Mouse (Mus musculus): Measurements from ENCODE around the gene Msmp.
"Not testable (repeated sequence)": the region's sequence is repeated elsewhere in the genome, so short reads cannot be mapped to it uniquely, and the experiment has no call there.

The Msmp gene

DNA sequence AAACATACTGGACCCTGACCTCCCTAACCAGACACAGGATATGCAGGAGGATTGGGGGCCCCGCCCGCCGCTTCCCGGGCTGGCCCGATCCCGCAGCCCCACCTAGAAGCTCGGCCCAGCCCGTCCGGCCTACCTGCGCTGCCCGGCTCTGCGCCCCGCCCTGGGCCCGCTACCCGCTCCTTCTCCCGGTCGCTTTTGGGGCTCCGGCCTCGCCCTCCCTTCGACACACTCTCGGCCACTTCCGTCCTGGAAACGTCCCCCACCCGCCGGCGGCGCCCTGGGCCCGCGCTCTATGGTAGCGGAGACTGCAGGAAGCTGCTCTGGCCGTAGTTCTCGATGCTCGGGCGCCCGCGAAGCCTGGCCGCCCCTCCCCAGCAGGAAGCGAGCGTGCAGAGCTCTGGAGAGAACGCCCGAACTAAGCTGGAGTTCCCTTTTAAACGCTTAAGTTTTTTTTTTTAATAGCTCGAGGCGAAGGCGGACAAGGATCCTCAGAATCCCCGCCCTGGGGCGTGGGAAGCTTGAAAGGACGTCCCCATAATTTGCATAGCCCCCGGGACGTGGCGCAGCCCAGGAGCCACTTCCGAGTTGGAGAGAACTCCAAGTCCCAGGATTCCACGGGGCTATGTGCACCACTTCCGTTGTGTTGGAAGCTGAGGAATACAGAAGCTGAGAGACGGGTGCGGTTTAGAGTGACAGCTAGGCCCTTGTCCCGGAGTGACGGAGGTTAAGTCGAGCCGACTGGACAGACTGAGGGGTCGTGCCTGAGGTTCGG lies 22.1 kb downstream of the Msmp start, which contains the start of the genes Creb3 and Tln1:
Gene Creb3, plus strand, starts transcription at position 336 of the 772 bp plus-strand sequence.
Gene Tln1, minus strand, starts transcription at position 695 of the 772 bp plus-strand sequence.
- peak; percentile 94 for DNase-seq (ENCODE audit: low spot score)

DNA sequence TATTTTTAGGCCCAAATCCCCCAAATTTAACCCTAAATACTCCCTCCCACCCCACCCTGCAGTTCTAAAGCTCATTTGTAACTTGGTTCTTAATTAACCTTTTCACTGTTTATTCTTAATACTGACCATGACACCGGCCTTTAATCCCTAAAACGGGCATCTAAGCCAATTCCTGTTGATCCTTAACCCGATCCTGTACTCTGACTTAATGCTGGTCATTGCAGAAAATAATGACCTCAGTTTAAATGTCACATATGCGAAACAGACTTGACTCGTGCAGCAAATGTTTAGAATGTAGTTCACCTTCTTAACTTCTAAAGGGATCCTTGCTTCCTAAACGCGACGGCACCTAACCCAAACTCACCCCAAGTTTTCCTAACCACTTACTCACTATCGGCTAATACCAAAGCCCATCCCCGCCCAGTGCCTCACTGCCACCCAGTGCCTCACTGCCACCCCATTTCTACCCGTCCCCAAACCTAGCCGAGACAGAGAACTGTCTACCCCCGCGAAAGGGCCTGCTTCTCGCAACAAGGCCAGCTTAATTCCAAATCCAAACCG lies 22.8 kb downstream of the Msmp start:
- DNase-seq (ENCODE audit: low spot score): no peak

DNA sequence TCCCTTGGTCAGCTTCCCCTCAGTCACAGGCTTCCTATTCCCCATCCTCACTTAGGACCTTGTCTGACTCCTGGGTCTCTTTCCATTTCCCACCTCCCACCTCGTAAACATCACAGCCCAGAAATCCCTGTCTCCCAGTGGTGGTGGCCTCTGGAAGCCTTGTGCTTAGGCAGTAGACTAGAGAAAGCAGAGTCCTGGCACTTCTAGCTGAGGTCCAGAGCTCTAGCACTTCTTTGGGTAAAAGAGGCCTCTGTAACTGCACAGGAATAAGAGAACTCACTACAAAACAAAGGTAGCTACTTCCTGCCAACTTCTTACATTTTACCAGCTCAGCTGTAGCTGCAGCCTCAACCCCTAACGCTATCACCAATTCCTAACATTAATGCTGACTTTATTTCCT lies 23.3 kb downstream of the Msmp start:
- DNase-seq (ENCODE audit: low spot score): no peak

DNA sequence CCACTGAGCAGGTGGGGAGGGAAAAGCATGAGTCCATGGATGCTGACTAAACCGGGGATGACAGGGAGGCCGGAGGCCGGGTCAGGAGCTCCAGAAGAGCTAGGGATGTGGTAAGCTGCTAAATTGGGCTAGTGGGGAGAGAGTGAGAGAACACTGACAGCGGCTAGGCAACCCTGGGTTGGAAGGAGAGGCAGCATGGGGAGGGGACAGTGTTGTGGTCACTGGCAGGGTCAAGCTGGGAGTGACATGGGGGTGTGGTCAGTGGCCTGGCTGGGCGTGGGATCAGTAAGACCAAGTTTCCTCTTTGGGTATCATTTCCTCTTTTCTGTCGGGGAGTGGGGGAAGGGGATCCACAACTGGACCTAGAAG lies 24.1 kb downstream of the Msmp start:
- no peak for DNase-seq (ENCODE audit: low spot score)

DNA sequence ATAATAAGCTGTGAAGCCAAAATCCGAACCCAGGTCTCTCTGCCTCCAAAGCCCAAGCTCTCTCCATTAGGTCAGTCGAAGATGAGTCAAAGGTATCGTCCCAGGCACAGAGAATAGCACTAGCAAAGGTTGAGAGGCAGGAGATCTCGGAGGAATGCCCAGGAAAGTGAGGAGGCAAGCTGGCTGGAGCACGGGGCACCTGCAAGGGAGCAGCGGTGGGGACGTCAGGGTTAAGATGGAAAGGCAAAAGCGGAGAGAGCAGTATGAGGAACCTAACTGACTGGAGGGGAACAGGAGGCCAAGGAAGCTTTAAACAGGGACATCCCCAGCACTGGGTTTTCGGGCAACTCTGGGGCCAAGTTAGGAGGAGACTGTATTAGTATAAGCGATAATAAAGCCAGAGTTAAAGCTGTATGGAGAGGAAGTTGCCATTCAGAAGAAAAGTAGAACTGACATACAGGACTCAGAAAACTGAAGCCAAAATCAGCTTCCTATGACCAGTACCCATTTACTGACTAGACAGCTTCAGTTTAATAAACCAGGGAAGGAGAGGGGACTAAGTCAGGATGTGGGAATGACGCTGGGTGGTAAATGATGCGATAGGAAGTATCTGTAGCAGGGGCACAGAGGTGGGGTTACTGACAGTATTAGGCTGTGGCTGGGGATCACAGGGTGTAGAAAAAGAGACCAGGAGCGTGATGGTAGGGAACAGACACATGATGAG lies 24.6 kb downstream of the Msmp start:
- DNase-seq (ENCODE audit: low spot score): no peak

DNA sequence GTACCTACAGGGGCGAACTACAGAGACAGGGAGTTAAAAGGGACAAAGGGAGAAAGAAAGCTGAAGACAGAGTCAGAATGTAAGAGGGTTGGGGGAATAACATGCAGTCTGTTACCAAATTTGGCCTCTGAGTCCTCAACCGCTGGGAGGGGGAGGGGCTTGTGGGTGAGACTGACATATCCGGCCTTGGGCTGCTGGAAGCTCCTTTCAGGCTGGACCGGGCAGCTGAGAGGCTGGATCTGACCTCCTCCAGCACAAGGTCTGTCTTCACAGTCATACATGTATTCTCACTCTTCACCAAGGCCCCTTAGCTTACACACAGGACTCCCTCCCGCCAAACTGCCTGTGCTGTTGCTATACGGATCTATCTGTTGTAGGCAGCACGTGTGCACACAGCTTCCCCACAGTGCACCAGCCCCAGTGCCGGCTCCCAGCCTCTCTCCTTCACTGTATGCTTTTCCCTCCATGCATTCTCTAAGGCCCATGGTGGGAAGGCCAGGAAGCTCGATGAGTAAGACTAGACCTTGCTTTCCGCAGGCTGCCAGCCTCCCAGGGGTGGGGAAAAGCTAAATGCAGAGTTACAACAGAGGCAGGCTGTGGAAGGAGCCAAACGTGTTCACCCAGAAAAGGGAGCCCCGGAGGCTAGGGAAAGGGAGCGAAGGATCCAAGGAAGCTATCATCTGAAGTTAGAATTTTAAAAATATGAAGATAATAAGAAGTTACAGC lies 25.5 kb downstream of the Msmp start:
- DNase-seq (ENCODE audit: low spot score): peak; percentile 49

DNA sequence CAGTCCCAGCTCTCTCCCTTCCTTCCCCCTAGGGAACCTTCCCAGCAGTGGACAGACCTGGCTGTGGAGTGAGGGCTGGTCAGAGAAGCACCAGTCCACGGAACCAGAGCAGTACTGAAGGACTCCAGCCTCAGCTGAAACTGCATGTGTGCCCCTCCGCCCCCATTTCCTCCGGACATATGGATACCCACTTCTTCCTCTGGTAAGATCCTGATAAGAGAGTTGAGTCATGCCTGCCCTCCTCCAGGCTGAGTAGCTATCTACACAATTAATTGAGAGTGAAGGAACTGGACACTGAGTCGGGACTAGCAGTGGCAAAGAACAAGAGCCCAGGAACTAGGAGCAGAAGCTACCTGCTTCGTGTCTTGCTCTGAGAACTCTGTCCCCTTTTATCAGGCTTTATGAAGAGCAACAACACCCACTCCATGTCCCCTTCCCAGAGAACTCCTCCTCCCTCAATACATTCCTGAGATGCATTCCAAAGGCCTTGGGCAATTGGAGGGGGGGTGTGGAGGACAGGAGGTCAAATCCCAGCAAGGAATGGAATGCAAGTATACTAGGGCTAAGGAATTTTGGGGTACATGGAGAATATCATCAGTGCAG lies 26.2 kb downstream of the Msmp start:
- DNase-seq (ENCODE audit: low spot score): peak; percentile 22

DNA sequence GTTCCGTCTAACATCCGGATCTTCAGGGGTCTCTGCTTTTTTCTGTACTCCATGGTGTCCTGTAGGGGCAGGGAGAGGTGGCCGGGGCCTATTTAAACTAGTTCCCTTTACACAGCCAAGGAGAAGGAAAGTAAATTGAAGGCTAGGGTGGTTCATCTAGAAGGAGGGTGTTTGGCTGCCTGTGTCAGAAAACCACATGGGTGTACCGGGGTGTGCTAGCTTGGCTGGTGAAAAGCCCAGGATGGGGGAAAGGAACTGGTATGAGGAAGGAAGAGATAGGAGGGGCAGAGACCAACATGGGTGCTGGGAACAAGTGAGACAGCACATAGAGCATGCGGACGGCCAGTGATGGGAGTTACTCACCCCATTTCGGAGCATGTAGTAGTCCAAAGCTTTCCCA lies 28.4 kb downstream of the Msmp start:
- DNase-seq (ENCODE audit: low spot score): no peak

DNA sequence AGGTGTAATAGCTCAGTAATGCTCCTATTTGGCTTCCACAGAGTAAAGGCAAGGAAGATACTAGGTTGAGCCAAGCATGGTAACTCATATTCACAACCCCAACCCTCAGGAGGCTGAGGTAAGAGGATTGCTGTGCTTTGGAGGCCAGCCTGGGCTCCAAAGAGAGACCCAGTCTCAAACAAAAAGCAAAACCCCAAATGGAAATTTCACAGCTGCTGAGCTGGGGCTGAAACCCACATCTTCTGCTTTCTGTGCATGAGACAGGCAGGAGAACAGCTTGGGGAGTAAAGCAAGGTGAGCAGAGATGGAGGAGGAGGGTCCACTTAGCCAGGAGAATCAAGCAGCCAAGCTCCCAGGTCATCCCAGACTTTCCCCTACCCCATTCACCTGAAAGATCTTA lies 30.4 kb downstream of the Msmp start:
- DNase-seq (ENCODE audit: low spot score): no peak

DNA sequence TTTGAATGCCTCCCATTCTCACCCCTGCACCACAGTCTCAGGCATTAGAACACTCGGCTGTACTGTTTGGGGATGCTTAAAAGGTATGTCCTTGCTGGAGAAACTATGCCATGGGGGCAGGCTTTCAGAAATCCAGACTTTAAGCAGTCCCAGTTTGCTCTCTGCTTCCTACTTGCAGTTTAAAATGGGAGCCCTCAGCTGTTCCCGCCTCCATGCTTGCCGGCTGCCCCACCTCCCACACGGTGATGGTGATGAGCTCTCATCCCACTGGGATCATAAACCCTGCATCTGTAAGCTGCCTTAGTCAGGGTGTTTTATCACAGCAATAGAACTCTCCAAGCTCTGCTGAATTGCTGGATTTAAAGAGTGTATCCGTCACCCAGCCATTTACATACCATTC lies 31.9 kb downstream of the Msmp start:
- no peak for DNase-seq (ENCODE audit: low spot score)

DNA sequence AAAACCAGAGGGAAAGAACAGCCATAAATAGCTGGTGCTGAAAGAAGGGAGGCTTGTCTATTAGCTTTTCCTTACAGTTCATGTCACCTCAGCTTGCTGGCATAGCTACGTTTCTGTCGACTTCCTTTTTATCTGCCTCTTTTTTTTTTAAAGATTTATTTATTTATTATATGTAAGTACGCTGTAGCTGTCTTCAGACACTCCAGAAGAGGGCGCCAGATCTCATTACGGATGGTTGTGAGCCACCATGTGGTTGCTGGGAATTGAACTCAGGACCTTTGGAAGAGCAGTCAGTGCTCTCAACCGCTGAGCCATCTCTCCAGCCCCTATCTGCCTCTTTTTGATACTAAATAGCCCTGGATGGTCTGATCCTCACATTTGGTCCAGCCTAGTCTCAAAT lies 32.4 kb downstream of the Msmp start:
- DNase-seq (ENCODE audit: low spot score): not testable (repeated sequence)

DNA sequence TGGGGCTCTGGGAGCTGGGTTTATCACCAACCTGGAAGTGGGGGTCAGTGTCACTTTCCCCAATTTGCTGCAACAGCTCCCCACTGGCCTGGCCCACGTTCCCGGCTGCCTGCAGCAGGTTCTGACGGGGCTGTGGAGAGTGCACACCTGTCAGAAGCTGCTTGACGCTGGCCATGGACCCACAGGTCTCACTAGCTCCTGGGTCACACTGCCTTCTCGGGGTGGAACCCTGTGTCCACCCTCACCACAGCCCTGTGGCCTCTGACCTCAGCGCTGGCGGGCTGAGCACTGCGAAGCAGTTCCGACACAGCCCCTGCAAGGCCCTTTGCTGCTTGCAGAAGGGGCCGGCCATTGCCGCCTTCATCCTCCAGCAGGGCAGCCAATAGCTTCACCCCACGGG lies 35.2 kb downstream of the Msmp start:
- no peak for DNase-seq (ENCODE audit: low spot score)

DNA sequence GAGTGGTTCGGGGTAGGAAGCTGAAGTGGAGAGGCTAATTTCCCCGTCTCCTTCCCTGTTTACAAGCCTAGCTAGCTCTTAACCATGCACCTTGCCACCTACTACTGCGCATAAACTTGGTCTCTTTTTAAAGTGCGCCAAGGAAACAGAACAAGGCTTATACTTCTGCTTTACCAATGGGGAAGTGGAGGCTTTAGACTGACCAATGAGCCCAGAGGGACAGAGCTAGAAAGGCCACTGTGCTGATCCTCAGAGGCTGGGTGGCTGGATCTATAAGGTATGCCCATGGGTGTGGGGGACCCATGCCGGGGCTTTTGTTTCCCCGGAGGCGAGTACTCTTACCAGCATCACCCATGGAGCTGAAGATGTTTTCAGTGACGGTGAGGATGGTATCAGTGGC lies 37.1 kb downstream of the Msmp start:
- DNase-seq (ENCODE audit: low spot score): no peak

DNA sequence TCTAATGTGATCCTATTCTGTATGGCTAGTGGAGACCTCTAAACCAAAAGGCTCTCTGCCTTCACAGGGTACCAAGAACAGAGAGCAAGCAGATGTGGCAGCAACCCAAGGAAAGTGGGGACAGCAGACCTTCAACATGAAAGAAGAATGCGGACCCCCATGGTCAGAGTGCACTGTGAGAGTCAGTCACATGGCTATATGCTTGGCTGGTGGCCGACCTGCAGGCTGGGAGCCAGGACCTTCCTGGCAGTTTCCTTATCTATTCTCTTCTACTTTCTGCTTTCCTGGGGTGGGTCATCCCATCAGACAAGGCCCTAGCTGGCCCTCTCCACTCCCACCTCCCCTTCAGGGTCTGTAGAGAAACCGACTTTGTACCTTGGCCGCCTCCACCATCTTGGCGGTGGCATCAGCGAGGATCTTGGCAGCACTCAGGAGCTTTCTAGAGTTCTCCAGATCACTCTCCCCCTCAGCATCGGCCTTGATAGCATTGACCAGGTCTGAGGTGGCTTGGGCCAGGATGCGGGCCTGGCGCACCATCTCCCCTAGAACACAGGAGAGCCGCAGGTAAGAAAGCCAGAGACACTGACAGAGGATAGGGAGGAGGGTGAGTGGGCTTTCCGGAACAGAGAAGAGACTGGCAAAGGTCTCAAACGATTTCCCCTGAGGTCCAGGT lies 37.8 kb downstream of the Msmp start:
- DNase-seq (ENCODE audit: low spot score): no peak

DNA sequence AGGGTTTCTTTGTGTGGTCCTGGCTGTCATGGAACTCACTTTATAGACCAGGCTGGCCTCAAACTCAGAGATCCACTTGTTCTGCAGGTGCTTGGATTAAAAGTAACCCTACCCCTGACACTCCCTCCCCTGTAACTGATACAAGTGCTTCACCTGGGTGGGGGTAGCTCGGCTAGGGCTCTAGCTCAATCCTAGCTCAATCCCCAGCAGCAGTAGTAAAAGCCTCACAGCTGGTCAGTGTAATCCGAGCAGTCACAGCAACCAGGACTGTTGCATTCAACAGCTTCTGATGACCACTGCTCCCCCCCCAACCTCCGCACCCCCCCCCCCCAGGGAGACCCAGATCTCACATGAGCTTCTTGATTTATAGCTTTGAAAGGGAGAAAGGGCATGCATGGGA lies 42.2 kb downstream of the Msmp start:
- no peak for DNase-seq (ENCODE audit: low spot score)

DNA sequence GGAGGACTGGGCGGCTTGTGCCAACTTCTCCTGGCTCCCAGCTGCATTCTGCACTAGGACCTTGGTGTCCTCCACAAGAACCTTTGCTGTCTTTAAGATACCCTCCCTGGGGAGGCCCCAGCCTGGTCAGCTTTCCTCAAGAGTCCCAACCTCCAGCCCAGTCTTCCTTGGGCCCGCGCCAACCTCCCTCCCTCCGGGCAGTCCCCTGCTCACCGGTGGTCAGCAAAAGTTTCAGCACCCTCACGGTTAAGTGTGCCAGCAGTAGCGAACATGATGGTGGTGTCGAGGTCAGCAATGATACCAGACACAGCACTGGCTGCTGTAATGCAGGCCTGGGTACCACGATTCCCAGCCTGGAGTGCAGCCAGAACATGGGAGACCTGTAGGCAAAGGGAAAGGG lies 48.3 kb downstream of the Msmp start:
- DNase-seq (ENCODE audit: low spot score): no peak

DNA sequence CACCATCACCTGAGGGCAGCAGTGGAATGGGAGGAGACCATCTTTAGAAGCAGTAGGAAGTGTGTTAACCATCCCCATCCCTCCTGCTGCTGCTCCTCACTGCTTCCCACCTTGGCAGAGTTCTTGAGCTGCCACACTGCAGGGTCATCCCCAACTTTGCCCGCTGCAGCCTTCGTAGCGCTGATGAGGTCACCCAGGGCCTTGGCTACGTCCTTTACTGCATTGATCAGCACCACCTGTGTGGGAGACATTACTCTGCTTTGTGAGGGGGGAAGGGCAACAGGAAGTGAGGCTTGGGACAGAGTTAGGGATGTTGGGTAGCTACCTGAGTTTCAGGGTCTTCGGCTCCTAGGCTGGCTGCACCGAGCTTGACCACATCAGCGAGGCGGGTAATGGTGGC lies 48.7 kb downstream of the Msmp start:
- no peak for DNase-seq (ENCODE audit: low spot score)

DNA sequence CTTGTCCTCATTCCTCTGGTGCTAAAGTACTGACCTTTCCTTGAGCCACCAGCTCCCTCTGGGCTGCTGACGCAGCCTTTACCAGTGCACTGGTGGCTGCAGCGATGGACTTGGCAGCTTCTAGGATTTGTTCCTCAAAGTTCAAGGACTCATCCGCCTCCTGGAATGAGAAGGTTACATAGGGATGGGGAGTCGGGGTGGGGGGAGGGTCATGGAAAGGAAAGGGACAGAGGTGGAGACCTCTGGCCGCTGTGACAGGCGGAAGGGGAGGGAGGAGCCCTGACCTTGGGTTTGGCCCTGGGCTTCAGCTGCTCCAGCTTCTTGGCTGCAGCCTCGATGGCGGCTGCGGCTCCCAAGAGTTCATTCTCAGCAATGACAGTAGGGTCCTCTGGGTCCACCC lies 51.0 kb downstream of the Msmp start:
- DNase-seq (ENCODE audit: low spot score): no peak

Measured in retina, embryonic 14.5 days (tissue).